Mouse (Mus musculus) MEL (cell line): Measurements from ENCODE around the gene Tyk2.

ENCODE experiments used
- CTCF ChIP-seq, 3 experiments: IDR thresholded peaks in 2 of 3; conservative IDR thresholded peaks in 1 of 3; 2 replicates each; pipeline ENCODE4 v1.5.1; 2011 to 2012; ENCODE audit warnings: low read length in 3 of 3, low read depth in 2 of 3, mild to moderate bottlenecking in 2 of 3, improper control_type of control experiment in 1 of 3, inconsistent platforms in 1 of 3, mixed read lengths in 1 of 3, moderate library complexity in 1 of 3; ENCODE audit not compliant: control insufficient read depth in 1 of 3, insufficient read depth in 1 of 3, poor library complexity in 1 of 3, severe bottlenecking in 1 of 3
- E2F4 ChIP-seq: IDR thresholded peaks from 2 replicates; pipeline ENCODE4 v1.6.1; 2011; ENCODE audit warnings: low read depth, low read length, improper control_type of control experiment, borderline replicate concordance
- ELF1 ChIP-seq: IDR thresholded peaks from 2 replicates; pipeline ENCODE4 v1.6.1; 2014; ENCODE audit warnings: low read depth, mild to moderate bottlenecking, inconsistent platforms, low read length, improper control_type of control experiment, moderate library complexity
- POLR2A ChIP-seq, 2 experiments: IDR thresholded peaks; 2 replicates each; pipeline ENCODE4 v1.6.1; 2011 to 2012; ENCODE audit warnings: low read length in 2 of 2, mild to moderate bottlenecking in 2 of 2, control low read depth in 1 of 2, improper control_type of control experiment in 1 of 2, low read depth in 1 of 2, moderate library complexity in 1 of 2; ENCODE audit not compliant: control insufficient read depth in 1 of 2, insufficient read depth in 1 of 2, poor library complexity in 1 of 2
- TAL1 ChIP-seq: IDR thresholded peaks from 2 replicates; pipeline ENCODE4 v1.6.1; 2012; ENCODE audit warnings: mild to moderate bottlenecking, inconsistent platforms, low read length, moderate library complexity, mixed read lengths
- TCF12 ChIP-seq: IDR thresholded peaks from 2 replicates; pipeline ENCODE4 v1.6.1; 2014; ENCODE audit warnings: low read depth, mild to moderate bottlenecking, inconsistent platforms, low read length, improper control_type of control experiment, moderate library complexity
- ZC3H11A ChIP-seq: IDR thresholded peaks from 2 replicates; pipeline ENCODE4 v1.6.1; 2012; ENCODE audit warnings: low read depth, mild to moderate bottlenecking, inconsistent platforms, low read length, improper control_type of control experiment

DNA sequence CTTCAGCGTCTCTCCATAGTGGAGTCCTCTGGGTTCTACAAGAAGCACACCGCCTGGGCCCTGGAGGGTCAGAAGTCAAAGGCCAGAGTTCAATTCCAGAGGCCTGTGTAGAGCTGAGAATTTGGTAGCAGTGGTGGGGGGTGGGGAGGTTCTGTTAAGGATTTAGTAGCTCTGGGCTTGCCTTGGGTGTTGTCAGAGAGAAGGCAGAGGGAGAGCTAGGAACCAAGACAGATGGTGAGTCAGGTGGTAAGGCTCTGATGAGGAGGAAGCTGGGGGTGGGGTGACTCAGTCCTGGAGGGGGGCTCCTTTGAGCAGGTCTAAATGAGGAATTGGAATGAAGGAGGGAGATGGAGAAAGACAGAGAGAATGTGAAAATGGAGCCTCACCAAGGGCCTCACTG, 68.1 kb downstream of the Tyk2 start:
- TF ChIP-seq CTCF (IDR thresholded peaks at IDR 0.05 in 2 of 3, conservative IDR thresholded peaks at IDR 0.05 in 1 of 3; ENCODE audit: control insufficient read depth in 1 of 3, insufficient read depth in 1 of 3, low read depth in 2 of 3, low read length in 3 of 3, poor library complexity in 1 of 3, severe bottlenecking in 1 of 3) (no peak), ELF1 (no peak), E2F4 (no peak), ZC3H11A (no peak), TCF12 (no peak), POLR2A (IDR thresholded peaks at IDR 0.05; ENCODE audit: control insufficient read depth in 1 of 2, insufficient read depth in 1 of 2, low read depth in 1 of 2, low read length in 2 of 2, poor library complexity in 1 of 2) (no peak; a peak in 1 of 4 replicates), TAL1 (no peak)
